Mouse (Mus musculus) adrenal gland, postnatal 10 days (tissue): ENCODE data around the gene Copb1. TPM values are rescaled to one million over a fixed set of nuclear protein-coding genes. Genes with fewer than 3 reads are reported as not detected.

ENCODE experiments used
- DNase-seq: peaks from one replicate; pipeline ENCODE4 v3.0.0; 2021; ENCODE audit warnings: mixed read lengths
- long read RNA-seq, 2 experiments: library from polyadenylated mRNA; stranded (forward); transcript quantifications; one replicate each; pipeline ENCODE4 v2.0.0; 2021
- total RNA-seq, 2 experiments: library from RNA; stranded (reverse); gene quantifications; 2 replicates each; pipeline ENCODE4 v1.2.3; 2021

The Copb1 gene
- 100 to 1,000 TPM; 101 to 116 TPM for total RNA-seq
- long read RNA-seq, experiment 1, transcript Copb1-201 (22 exons, 3,346 nt) = major isoform, 116 of 164 reads
- long read RNA-seq, experiment 1, partial matches to known transcripts = 34 of 164 reads
- long read RNA-seq, experiment 1, other reads (novel, unspliced or antisense) = 14 of 164 reads
- long read RNA-seq, experiment 2, transcript Copb1-201 (22 exons, 3,346 nt) = major isoform, 65 of 71 reads
- long read RNA-seq, experiment 2, partial matches to known transcripts = 4 of 71 reads
- long read RNA-seq, experiment 2, other reads (novel, unspliced or antisense) = 2 of 71 reads

DNA sequence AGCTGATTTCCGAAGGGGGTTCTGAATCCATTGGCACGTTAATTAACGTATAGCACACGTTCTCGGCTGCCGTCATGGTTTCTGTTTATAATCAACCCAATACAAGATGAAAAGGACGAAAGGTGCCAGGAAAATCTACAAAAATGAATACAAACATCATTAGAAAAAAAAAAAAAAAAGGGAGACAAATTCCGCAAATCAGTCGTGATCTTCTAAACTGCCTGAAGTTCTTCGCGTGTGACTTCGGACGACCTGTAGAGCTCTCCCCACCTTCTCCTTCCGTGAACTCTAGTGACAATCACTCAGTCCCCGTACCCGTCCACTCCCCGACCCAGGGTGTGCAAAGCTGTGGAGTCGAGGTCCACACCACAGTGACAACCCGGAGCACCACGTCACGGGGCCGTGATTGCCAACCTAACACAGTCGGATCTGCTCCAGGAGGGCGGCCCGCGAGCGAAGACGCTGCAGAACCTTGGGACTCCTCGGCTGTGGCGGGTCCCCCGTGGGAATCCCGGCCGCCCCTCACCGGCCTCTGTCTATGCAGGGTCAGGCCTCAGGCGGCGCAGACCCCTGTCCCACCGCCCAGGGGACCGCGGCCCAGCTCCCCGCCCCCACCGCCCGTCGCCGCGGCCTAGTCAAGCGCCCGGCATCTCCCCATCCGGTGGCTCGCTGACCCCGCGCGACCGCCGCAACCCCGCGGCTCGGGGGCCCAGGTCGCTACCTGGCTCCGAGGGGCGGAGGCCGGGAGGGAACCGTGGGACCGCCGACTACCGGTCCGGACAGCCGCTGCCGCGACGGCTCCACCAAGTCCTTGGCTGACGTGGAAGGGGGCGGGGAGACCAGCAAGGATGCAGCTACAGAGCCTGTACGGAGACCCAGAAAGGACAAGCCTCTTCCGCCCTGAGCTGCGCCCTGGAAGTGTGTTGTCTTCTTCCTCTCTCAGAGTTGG is at the start of gene Copb1:
Gene Copb1 (minus strand): TSS at position 827 of the 949 bp plus-strand sequence.
- DNase-seq = peak; percentile 95

GRCm38 (mm10) chr7:114301293-114301782 is 46.8 kb upstream of the Copb1 start:
- no peak for DNase-seq

DNA sequence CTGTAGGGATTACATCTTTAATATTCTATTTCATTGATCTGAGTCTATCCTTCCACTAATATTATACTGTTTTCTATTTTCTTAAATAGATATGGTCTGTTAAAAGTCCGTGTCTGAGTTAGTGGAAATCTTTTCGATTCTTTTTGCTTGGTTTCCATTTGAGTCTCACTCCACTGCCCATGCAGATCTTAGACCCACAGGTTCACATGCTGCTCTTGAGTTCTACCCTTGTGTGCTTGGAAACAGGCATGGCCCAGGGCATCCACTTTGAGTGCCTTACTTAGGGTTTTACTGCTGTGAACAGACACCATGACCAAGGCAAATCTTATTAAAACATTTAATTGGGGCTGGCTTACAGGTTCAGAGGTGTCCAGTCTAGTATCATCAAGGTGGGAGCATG is 46.3 kb upstream of the Copb1 start:
- no peak for DNase-seq

- no peak for DNase-seq
Measured at GRCm38 (mm10) chr7:114299247-114299646, 44.7 kb upstream of the Copb1 start.

GRCm38 (mm10) chr7:114294698-114295097 is 40.2 kb upstream of the Copb1 start:
- DNase-seq = no peak

GRCm38 (mm10) chr7:114293903-114294302 is 39.4 kb upstream of the Copb1 start:
- DNase-seq = peak; percentile 52

GRCm38 (mm10) chr7:114292501-114292971 is 38.0 kb upstream of the Copb1 start:
- DNase-seq = peak; percentile 87

GRCm38 (mm10) chr7:114291461-114292335 is 37.2 kb upstream of the Copb1 start:
- peak; percentile 60 for DNase-seq

- no peak for DNase-seq
Measured at GRCm38 (mm10) chr7:114290078-114290506, 35.6 kb upstream of the Copb1 start.

GRCm38 (mm10) chr7:114284296-114284910 is 29.9 kb upstream of the Copb1 start:
- no peak for DNase-seq

- DNase-seq = no peak
Measured at GRCm38 (mm10) chr7:114283006-114283405, 28.5 kb upstream of the Copb1 start.

DNA sequence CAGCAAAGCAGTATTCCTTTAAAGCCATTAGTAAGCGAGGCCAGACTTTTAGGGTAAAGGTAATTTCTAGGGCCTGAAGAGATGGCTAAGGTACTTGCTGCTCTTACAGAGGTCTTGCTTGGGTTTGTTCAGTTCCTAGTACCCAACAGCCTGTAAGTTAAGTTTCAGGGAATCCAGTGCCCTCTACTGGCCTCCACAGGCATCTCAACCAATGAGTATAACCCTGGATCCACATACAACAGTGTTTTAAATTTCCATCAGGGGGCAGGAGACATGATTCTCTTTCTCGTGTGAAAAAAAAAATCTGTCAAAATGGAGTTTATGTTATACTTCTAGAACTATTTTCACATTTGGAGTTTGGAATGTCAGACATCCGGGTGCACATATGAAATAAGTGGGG is 27.2 kb upstream of the Copb1 start:
- DNase-seq = no peak

GRCm38 (mm10) chr7:114276005-114276752 is 21.7 kb upstream of the Copb1 start, which contains the start of gene Psma1:
Psma1 (minus strand) TSS chr7:114276118.
- peak; percentile 97 for DNase-seq

DNA sequence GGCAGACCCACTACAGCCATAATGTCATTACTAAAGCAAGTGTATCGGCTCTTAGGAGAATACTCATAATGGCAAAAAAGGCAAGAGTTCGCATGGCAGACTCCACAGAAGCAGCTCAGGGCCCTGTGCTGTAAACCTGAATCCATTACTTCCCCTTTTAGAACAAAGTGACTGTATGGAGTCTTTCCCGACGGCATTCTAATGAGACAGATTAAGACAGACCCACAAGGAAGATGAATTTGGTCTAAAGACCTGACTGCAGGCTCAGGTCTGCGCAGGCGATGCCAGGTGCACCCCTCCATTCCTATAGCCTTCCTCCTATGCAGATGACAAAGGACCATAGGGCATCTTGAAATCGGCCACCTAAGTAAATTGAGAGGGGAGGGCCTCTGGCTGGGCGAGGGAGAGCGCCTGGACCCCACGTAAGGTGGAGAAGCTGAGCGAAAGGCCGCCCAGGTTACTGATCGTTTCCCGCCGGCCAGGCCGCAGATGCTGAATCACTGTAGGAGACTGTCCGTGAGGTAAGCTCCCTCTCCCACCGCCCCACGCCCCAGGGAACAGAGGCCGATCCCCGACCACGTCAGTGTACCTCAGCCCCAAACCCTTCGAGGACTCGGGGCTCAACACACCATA is 21.0 kb upstream of the Copb1 start:
- DNase-seq = no peak

DNA sequence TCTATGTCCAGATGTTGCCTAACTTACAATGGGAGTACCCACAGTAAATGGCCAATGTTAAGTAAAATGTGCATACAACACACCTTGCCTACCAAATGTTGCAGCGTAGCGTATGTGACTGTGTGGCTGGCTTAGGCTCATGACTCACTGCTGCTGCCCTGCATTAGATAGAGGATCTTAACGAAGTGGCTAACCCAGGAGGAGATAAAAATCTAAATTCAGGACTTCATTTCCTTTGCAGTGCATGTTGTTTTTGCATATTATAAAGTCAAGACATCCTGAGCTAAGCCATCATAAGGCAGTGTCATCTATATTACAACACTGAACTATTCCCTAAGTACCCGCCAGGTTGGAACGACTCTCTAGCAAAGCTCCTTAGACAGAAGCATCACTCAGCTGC is 13.9 kb upstream of the Copb1 start:
- DNase-seq = no peak

DNA sequence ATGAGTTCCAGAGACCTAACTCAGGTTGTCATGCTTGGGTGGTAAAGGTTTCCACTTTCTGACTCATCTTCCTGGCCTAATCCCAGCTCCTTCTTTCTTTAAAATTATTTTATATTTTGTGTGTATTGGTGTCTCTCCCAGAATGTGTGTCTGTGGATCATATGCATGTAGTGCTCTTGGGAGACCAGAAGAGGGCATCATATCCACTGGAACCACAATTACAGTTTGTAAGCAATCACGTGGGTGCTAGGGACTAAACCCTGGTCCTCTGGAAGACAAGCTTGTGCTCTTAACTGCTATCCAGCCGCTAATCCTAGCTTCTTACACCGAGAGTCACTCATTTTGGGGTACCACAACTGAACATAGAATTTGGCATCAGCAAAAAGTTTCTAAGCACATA is 2.8 kb downstream of the Copb1 start:
- no peak for DNase-seq

DNA sequence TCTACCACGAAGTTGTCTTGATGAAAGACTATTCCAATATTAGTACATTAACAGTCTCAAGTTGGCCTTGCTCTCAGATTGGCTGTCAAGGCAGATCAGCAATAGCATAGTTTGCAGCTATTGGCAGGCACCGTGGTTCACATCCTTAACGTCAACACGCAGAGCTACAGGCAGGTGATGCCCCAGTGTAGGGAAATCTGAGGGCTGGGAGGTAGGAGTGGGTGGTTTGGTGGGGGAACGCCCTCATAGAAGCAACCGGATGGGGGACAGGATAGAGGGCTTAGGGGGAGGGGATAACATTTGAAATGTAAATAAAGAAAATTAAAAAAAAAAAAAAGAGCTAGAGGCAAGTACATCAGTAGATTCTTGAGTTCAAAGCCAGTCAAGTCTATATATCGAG is 20.5 kb downstream of the Copb1 start:
- DNase-seq = no peak

DNA sequence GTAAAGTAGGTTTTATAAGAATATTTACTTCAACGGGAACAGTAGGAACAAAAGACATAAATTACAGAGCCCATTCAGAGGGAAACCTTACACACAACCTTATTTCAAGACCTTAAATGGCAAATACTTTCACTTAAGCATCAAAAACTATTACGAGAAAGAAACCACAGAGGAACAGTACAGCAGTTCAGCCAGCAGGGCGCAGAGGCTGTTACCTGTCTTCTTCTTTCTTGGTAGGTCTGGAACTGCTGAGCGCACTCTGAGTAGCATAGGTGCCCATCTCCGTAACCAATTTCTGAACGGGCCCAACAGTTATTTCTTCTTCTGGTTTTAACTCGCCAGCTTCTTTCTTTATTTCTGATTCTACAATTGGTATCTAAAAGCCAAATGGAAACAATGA is 21.5 kb downstream of the Copb1 start:
- no peak for DNase-seq

GRCm38 (mm10) chr7:114231857-114232256 is 22.7 kb downstream of the Copb1 start:
- no peak for DNase-seq

GRCm38 (mm10) chr7:114226521-114226920 is 28.0 kb downstream of the Copb1 start:
- no peak for DNase-seq
